Mouse (Mus musculus) megakaryocyte, embryonic 14.5 days (primary cell): Measurements from ENCODE around the gene Lnx2.

Source experiments
- FLI1 ChIP-seq: IDR thresholded peaks from 2 replicates; pipeline ENCODE4 v1.6.1; 2012; ENCODE audit warnings: low read length, inconsistent platforms, mixed read lengths
- GATA1 ChIP-seq: IDR thresholded peaks from 3 replicates; pipeline ENCODE4 v1.6.1; 2012; ENCODE audit warnings: mixed read lengths, low read length, inconsistent platforms, borderline replicate concordance

GRCm38 (mm10) chr5:146973858-146974780 lies 102.3 kb downstream of the Lnx2 start:
- TF ChIP-seq GATA1 = no peak
- TF ChIP-seq FLI1 = no peak
